Mouse (Mus musculus): Measurements from ENCODE around the gene Igf2bp3. TPM values are rescaled to one million over a fixed set of nuclear protein-coding genes. Genes with fewer than 3 reads are reported as not detected.
A peak's percentile ranks its signal among the peaks of the same experiment; 100 is the strongest.

Igf2bp3 gene
- polyA plus RNA-seq, 1 experiment from 2014 or later = 40.7 TPM

DNA sequence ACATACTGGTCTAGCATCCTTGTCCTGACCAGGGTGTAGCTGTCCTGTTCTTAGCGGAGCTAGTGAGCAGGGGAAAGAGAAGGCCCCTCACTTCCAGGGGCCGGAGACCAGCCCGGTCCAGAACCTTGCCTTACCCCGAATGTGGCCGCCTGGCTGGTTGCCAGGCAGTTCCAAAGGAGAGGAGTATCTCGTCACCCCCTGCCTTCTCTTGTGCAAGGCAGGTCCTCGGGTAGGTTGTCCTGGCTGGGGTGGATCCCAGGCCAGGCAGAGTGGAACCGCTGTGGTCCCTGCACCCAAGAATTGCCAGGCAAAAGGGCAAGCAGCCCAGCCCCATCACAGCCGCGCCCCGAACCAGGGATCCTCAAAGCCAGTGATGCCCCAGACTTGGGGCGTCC lies 177.5 kb downstream of the Igf2bp3 start:
- Histone ChIP-seq H3K4me2 (replicated peaks; ENCODE audit: low read depth) (no peak overlapping the region), H3K9ac (ENCODE audit: low read length) (no peak overlapping the region), H3K36me3 (ENCODE audit: control insufficient read depth, insufficient read depth, low read length) (no peaks in the 10 kb centered on the region), H3K27ac (replicated peaks) (no peak overlapping the region), H3K27me3 (ENCODE audit: control insufficient read depth, insufficient read depth, low read length) (no peaks in the 10 kb centered on the region), H3K9me3 (ENCODE audit: control insufficient read depth, low read length) (no peaks in the 10 kb centered on the region), H3K4me3 (ENCODE audit: low read depth, low read length) (no peak overlapping the region), H3K4me1 (replicated peaks; ENCODE audit: control insufficient read depth, insufficient read depth) (no peaks in the 10 kb centered on the region)
- ATAC-seq (ENCODE audit: low FRiP score, low TSS enrichment) (peak; percentile 60; the same call in 1 of the 2 replicates), DNase-seq (ENCODE audit: low spot score) (no peak)
- TF ChIP-seq CTCF (IDR thresholded peaks at IDR 0.05; ENCODE audit: low read depth) = no peak
- no peak for TF ChIP-seq EP300 (optimal IDR thresholded peaks at IDR 0.05)
- 62% methylated on average over 12 of the region's 12 CpGs for WGBS

- WGBS = 37% methylated on average over 28 of the region's 28 CpGs
- ATAC-seq (ENCODE audit: low FRiP score, low TSS enrichment) (no peak), DNase-seq (ENCODE audit: low spot score) (no peak)
- no peak within 1 kb of the TSS for H3K9ac ChIP-seq (ENCODE audit: low read length)
- peak within 1 kb of the TSS; percentile 29 for H3K4me2 ChIP-seq (replicated peaks; ENCODE audit: low read depth)
- no peaks in the 10 kb centered on the region for H3K9me3 ChIP-seq (ENCODE audit: control insufficient read depth, low read length)
- H3K27me3 ChIP-seq (ENCODE audit: control insufficient read depth, insufficient read depth, low read length) = no peaks in the 10 kb centered on the region
- H3K4me1 ChIP-seq (replicated peaks; ENCODE audit: control insufficient read depth, insufficient read depth) = no peaks in the 10 kb centered on the region
- H3K36me3 ChIP-seq (ENCODE audit: control insufficient read depth, insufficient read depth, low read length) = no peaks in the 10 kb centered on the region
- H3K4me3 ChIP-seq (ENCODE audit: low read depth, low read length) = no peak within 1 kb of the TSS
- no peak within 1 kb of the TSS for H3K27ac ChIP-seq (replicated peaks)
- TF ChIP-seq EP300 (optimal IDR thresholded peaks at IDR 0.05) (no peak), CTCF (IDR thresholded peaks at IDR 0.05; ENCODE audit: low read depth) (0 out of 2 replicates have a peak, but pooled peaks have one; percentile 6)
Measured at GRCm38 (mm10) chr6:49036275-49037267, 178.2 kb downstream of the Igf2bp3 start, which contains the start of gene Gpnmb. Gene Gpnmb, plus strand, starts transcription at chr6:49036546.

Other genes starting within 250 kb of the Igf2bp3 start
- not detected in 2 replicates for gene Doxl2, start 240.0 kb downstream of the Igf2bp3 start, polyA plus RNA-seq (2015; fragmentation: Nextera tagmentation; extraction: Ambion mirVana)
- not detected in 2 replicates for gene Svs1, start 228.1 kb downstream of the Igf2bp3 start, polyA plus RNA-seq (2015; fragmentation: Nextera tagmentation; extraction: Ambion mirVana)
- 2.1 and 3.9 TPM in 2 replicates for gene Gpnmb, start 178.4 kb downstream of the Igf2bp3 start, polyA plus RNA-seq (2015; fragmentation: Nextera tagmentation; extraction: Ambion mirVana)
- gene Malsu1, start 141.2 kb downstream of the Igf2bp3 start, polyA plus RNA-seq (2015; fragmentation: Nextera tagmentation; extraction: Ambion mirVana) = 76.6 and 87.6 TPM in 2 replicates
- gene Tra2a, start 49.1 kb upstream of the Igf2bp3 start, polyA plus RNA-seq (2015; fragmentation: Nextera tagmentation; extraction: Ambion mirVana) = 34.6 and 35.4 TPM in 2 replicates
- 7.4 and 8.4 TPM in 2 replicates for gene Ccdc126, start 104.3 kb upstream of the Igf2bp3 start, polyA plus RNA-seq (2015; fragmentation: Nextera tagmentation; extraction: Ambion mirVana)
- gene Fam221a, start 152.8 kb upstream of the Igf2bp3 start, polyA plus RNA-seq (2015; fragmentation: Nextera tagmentation; extraction: Ambion mirVana) = 4.4 and 4.7 TPM in 2 replicates
- not detected in 2 replicates for gene Stk31, start 180.6 kb upstream of the Igf2bp3 start, polyA plus RNA-seq (2015; fragmentation: Nextera tagmentation; extraction: Ambion mirVana)